Mouse (Mus musculus): ENCODE data around the gene Tmem201. TPM values are rescaled to one million over a fixed set of nuclear protein-coding genes. Genes with fewer than 3 reads are reported as not detected.

Tmem201 gene
- polyA plus RNA-seq, 1 experiment from 2014 or later: 48.5 TPM

DNA sequence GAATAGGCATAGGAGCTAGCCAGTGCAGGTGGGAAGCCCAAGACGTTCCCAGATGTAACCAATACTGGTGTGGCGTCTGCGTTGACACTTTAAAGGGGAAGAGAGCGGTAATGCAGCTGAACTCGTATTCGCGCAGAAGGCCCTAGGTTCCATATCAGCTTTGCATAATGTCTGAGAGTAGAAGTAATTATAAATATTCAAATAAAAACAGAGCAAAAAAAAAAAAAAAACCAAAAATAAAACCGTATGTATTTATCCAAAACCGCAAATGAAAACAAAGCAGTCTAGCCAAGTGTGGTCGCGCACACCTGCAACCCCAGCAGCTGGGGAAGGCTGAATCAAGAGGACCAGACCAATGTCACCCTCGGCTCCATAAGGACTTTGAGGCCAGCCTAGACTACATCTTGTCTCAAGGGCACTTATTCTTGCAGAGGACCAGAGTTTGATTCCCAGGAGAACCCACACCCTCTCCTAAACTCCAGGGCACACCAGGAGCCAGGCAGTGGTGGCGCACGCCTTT lies 4.2 kb upstream of the Tmem201 start:
- Histone ChIP-seq H3K27ac (replicated peaks) (no peak overlapping the region), H3K4me1 (peaks cover 7% of the 10 kb centered on the region), H3K4me2 (no peak overlapping the region), H3K36me3 (peaks cover 33% of the 10 kb centered on the region), H3K9ac (replicated peaks) (no peak overlapping the region), H3K4me3 (replicated peaks) (no peak overlapping the region), H3K9me3 (replicated peaks) (no peaks in the 10 kb centered on the region), H3K27me3 (replicated peaks) (no peaks in the 10 kb centered on the region)
- WGBS: 95% methylated on average over 14 of the region's 14 CpGs
- ATAC-seq (ENCODE audit: low FRiP score): no peak

DNA sequence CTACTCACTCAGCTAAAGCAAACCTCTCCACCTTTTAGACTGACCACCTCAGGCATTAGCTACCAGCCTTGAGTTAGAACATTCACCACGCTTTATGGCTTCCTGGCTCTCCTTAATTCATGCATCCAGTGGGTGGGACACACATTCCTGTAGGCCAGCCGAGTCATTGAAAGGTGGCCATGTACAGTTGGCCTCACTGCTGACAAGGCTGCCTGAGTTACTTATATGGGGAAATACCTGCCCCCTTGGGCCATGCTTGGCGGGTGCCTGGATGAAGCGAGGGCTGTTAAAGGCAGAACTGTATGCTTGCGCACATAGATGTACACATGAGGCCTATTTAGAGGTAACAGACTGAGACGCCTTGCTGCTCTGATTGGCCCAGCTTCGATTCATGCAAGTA lies 2.5 kb upstream of the Tmem201 start:
- H3K36me3 ChIP-seq: peaks cover 27% of the 10 kb centered on the region
- no peak overlapping the region for H3K27ac ChIP-seq (replicated peaks)
- H3K4me2 ChIP-seq: no peak overlapping the region
- H3K27me3 ChIP-seq (replicated peaks): no peaks in the 10 kb centered on the region
- H3K4me1 ChIP-seq: peaks cover 25% of the 10 kb centered on the region
- H3K9me3 ChIP-seq (replicated peaks): no peaks in the 10 kb centered on the region
- no peak for ATAC-seq (ENCODE audit: low FRiP score)
- 75% methylated on average over 7 of the region's 7 CpGs for WGBS
- no peak overlapping the region for H3K4me3 ChIP-seq (replicated peaks)
- H3K9ac ChIP-seq (replicated peaks): no peak overlapping the region

DNA sequence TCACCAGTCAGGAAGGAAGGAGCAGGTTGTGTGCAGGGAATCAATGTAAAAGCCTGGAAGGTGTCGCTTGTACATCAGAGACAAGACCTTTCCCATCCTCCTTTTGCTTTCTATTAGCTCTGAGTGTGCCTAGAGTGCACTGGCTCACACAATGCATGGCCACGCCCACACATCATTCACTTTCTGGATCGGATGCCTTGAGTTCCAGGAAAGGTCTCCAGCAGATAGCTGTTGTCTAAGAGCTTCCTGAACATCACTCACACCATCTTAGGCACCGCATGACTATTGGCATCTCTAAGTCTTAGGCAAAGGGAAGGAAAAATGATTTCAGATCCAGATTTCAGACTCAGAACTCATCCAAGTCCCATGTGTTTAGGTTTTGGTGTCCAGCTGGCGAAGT lies 1.6 kb upstream of the Tmem201 start:
- no peaks in the 10 kb centered on the region for H3K27me3 ChIP-seq (replicated peaks)
- ATAC-seq (ENCODE audit: low FRiP score): no peak
- H3K36me3 ChIP-seq: peaks cover 22% of the 10 kb centered on the region
- H3K4me1 ChIP-seq: peaks cover 33% of the 10 kb centered on the region
- H3K9ac ChIP-seq (replicated peaks): no peak overlapping the region
- H3K4me2 ChIP-seq: no peak overlapping the region
- H3K9me3 ChIP-seq (replicated peaks): no peaks in the 10 kb centered on the region
- WGBS: 63% methylated on average over 5 of the region's 5 CpGs
- H3K4me3 ChIP-seq (replicated peaks): no peak overlapping the region
- no peak overlapping the region for H3K27ac ChIP-seq (replicated peaks)

DNA sequence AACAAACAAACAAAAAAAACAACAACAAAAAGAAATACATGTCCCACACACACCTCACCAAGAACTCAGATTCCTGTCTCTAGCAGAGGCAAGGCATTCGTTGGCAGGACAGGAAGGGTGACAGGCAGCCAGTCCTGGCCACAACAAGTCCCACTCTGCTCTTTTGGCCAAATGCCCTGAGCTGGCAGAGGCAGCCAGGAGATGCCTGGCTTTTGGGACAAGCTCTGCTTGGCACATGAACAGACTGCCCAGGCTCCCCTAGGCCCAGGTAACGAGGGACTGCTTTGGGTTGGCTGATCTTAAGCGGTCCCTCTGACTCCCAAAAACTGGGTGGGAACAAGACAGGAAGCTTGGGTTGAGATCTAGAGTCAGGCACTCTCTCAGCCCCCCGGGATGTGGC lies 1.3 kb downstream of the Tmem201 start:
- WGBS: 42% methylated on average over 4 of the region's 4 CpGs

DNA sequence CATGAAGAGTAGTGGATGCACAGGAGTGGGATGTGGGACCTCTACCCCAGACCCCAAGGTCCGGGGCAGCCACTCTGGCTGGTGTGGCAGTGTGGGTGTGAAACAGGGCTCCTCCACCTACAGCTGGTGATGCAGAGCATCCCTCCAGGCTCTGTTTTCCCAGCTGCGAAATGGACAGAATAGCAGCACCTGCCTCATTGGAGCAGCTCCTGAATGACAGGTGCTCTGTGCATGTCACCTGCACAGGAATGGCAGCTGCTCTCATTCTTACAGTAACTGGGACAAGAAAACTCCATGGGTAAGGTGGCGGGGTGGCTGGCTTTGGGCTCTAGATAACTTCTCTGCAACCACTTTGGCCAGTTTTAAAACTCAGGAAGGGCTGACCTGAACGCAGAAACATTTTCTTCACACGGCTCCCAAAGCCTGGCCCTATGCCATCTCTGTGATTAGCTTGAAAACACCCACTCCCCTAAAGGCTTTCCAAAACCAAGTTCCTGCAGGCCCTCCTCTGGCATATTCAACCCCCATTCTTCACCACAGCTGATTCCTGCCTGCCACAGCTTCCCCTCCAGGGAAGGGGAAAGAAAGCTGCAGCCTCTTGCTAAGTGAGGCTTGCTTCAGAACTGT lies 2.1 kb downstream of the Tmem201 start:
- H3K4me3 ChIP-seq (replicated peaks): peak overlapping the region; percentile 95
- no peak overlapping the region for H3K9ac ChIP-seq (replicated peaks)
- peaks cover 7% of the 10 kb centered on the region for H3K36me3 ChIP-seq
- 73% methylated on average over 5 of the region's 5 CpGs for WGBS
- peaks cover 64% of the 10 kb centered on the region for H3K4me1 ChIP-seq
- no peak for ATAC-seq (ENCODE audit: low FRiP score)
- no peak overlapping the region for H3K27ac ChIP-seq (replicated peaks)
- no peaks in the 10 kb centered on the region for H3K9me3 ChIP-seq (replicated peaks)
- H3K27me3 ChIP-seq (replicated peaks): no peaks in the 10 kb centered on the region
- peak overlapping the region; percentile 93 for H3K4me2 ChIP-seq

More for the DNA sequence above, 1.3 kb downstream of the Tmem201 start:
- Histone ChIP-seq H3K4me1 (peaks cover 60% of the 10 kb centered on the region), H3K9me3 (replicated peaks) (no peaks in the 10 kb centered on the region), H3K27ac (replicated peaks) (0 out of 2 replicates have a peak overlapping the region, but pooled peaks have one; percentile 85), H3K36me3 (peaks cover 6% of the 10 kb centered on the region; the same call in 1 of the 2 replicates), H3K4me3 (replicated peaks) (peak overlapping the region; percentile 95), H3K9ac (replicated peaks) (peak overlapping the region; percentile 90), H3K27me3 (replicated peaks) (no peaks in the 10 kb centered on the region), H3K4me2 (peak overlapping the region; percentile 93)
- no peak for ATAC-seq (ENCODE audit: low FRiP score)

DNA sequence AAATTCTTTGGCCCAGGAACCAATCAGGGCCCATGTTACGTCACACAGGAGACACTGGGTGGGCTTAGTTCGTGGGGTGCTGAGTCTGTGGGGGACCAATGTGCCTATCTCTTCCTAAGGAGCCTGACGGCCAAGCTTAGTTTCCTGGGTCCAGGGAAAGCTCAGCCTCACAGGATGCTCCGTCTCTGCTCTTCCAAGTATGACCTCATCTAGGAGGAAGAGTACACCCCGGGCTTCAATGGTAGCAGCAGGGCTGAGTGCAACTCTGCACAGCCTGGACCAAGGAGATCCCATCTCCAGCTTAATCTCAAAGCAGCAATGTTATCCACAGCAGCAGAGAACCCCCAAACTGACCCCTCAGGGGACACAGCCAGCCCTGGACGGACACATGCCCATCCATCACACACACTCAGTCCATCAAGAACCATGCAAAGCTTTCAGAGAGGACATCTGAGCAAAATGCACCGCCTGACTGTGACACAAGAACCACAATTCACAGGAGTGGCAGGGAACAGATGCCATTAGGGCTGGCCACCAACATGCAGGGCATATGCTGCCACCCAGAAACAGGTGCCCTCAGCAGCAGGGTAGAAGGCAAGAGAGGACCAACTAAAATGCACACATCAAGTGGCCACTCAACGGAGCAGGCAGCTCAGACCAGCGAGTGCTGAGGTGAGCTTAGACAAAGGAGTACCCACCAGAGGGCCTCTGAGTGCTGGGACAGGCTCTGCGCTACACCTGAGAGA lies 2.9 kb downstream of the Tmem201 start:
- no peaks in the 10 kb centered on the region for H3K27me3 ChIP-seq (replicated peaks)
- no peak overlapping the region for H3K4me3 ChIP-seq (replicated peaks)
- 80% methylated on average over 10 of the region's 10 CpGs for WGBS
- no peak for ATAC-seq (ENCODE audit: low FRiP score)
- peaks cover 13% of the 10 kb centered on the region for H3K36me3 ChIP-seq
- H3K27ac ChIP-seq (replicated peaks): peak overlapping the region; percentile 76
- H3K4me2 ChIP-seq: peak overlapping the region; percentile 93
- H3K4me1 ChIP-seq: peaks cover 64% of the 10 kb centered on the region
- no peak overlapping the region for H3K9ac ChIP-seq (replicated peaks)
- H3K9me3 ChIP-seq (replicated peaks): no peaks in the 10 kb centered on the region

DNA sequence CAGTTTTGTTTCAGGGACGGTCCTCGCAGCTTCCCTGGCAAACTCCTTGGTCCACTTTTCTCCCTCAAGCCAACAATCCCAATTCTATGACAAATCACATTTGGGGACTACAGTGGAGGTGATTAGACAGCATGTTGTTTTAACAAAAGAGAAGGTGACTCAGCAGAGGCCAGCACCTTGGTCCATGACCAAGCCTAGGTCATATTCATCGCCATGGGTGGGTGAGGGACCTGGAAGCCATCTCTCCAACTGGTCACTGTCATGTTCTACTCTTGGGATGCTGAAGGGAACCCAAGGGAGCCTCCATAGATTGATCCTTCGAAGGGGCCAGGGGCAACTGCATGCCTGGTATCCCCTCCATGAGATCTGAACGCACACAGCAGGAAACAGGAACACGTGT lies 3.6 kb downstream of the Tmem201 start:
- peaks cover 20% of the 10 kb centered on the region for H3K36me3 ChIP-seq
- H3K27ac ChIP-seq (replicated peaks): peak overlapping the region; percentile 76
- peak overlapping the region; percentile 21 for H3K9ac ChIP-seq (replicated peaks)
- no peaks in the 10 kb centered on the region for H3K27me3 ChIP-seq (replicated peaks)
- peaks cover 64% of the 10 kb centered on the region for H3K4me1 ChIP-seq
- H3K4me2 ChIP-seq: peak overlapping the region; percentile 43
- no peak overlapping the region for H3K4me3 ChIP-seq (replicated peaks)
- ATAC-seq (ENCODE audit: low FRiP score): no peak
- WGBS: 88% methylated on average over 6 of the region's 6 CpGs
- H3K9me3 ChIP-seq (replicated peaks): no peaks in the 10 kb centered on the region

DNA sequence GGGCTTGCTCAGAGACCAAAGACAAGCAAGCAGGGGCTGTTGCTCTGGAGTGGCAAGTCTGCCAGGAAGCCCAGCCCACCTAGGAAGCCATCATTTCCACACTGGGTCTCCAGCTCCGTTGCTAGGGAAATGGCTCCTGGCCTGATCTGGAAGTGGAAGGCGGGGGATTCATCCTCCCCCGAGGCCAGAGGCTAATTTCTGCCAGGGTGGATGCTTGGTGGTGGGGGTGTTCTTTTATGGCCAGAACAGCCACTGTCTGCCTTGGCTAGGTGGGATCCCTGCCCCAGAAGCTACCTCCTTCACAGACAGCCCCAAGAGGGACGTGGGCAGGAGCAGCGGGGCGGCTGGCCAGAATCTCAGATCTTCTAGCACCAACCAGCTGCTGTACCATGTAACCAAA lies 4.1 kb downstream of the Tmem201 start:
- Histone ChIP-seq H3K27ac (replicated peaks) (peak overlapping the region; percentile 76), H3K4me3 (replicated peaks) (peak overlapping the region; percentile 2; the same call in 1 of the 2 replicates), H3K36me3 (peaks cover 25% of the 10 kb centered on the region), H3K4me2 (peak overlapping the region; percentile 43), H3K9ac (replicated peaks) (peak overlapping the region; percentile 21; the same call in 1 of the 2 replicates), H3K9me3 (replicated peaks) (no peaks in the 10 kb centered on the region), H3K27me3 (replicated peaks) (no peaks in the 10 kb centered on the region), H3K4me1 (peaks cover 64% of the 10 kb centered on the region)
- no peak for ATAC-seq (ENCODE audit: low FRiP score)
- 13% methylated on average over 6 of the region's 6 CpGs for WGBS

DNA sequence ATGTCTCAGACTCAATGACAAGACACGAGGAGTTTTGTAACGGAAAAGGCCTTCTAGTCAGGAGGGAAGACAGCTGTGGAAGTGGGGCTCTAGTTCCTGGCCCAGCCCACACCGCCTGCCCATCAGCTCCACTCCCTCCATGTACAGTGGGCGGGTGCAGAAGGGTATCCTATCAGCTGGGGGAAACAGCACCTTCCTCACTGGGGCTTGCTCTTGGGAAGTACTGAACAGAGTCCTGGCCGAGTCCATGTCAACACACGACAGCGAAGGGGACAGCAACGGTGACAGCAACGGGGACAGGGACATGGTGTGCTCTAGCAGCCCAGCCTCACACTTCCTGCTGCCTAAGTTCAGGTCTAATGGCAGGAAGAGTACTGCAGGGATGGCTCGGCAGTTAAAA lies 5.0 kb downstream of the Tmem201 start:
- Histone ChIP-seq H3K9me3 (replicated peaks) (no peaks in the 10 kb centered on the region), H3K27me3 (replicated peaks) (no peaks in the 10 kb centered on the region), H3K4me2 (peak overlapping the region; percentile 43), H3K27ac (replicated peaks) (peak overlapping the region; percentile 76), H3K36me3 (peaks cover 30% of the 10 kb centered on the region), H3K4me1 (peaks cover 59% of the 10 kb centered on the region), H3K9ac (replicated peaks) (no peak overlapping the region), H3K4me3 (replicated peaks) (no peak overlapping the region)
- 78% methylated on average over 10 of the region's 10 CpGs for WGBS
- ATAC-seq (ENCODE audit: low FRiP score): no peak

DNA sequence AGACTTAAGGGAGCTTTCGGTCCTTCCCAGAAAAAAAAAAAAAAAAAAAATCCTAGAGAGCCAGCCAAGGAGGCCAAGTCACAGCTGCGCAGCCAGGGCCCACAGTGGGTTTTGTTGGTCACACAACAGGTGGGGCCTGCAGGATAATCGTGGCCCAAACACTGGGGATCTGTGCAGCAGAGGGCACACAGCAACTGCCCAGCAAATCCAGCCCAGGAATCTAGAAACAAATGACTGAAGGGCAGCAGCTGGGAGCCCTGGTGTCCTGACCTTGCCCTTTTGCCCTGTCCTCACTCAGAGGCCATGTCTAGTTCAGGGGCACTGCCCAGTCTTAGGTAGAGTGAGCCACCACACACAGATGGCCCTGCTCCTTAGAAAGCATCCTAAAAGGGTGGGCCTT lies 5.5 kb downstream of the Tmem201 start:
- peaks cover 59% of the 10 kb centered on the region for H3K4me1 ChIP-seq
- H3K9ac ChIP-seq (replicated peaks): no peak overlapping the region
- peaks cover 35% of the 10 kb centered on the region for H3K36me3 ChIP-seq
- peak overlapping the region; percentile 76; the same call in 1 of the 2 replicates for H3K27ac ChIP-seq (replicated peaks)
- WGBS: 91% methylated on average over 3 of the region's 3 CpGs
- no peak overlapping the region for H3K4me2 ChIP-seq
- no peak for ATAC-seq (ENCODE audit: low FRiP score)
- no peaks in the 10 kb centered on the region for H3K27me3 ChIP-seq (replicated peaks)
- H3K4me3 ChIP-seq (replicated peaks): no peak overlapping the region
- H3K9me3 ChIP-seq (replicated peaks): no peaks in the 10 kb centered on the region

DNA sequence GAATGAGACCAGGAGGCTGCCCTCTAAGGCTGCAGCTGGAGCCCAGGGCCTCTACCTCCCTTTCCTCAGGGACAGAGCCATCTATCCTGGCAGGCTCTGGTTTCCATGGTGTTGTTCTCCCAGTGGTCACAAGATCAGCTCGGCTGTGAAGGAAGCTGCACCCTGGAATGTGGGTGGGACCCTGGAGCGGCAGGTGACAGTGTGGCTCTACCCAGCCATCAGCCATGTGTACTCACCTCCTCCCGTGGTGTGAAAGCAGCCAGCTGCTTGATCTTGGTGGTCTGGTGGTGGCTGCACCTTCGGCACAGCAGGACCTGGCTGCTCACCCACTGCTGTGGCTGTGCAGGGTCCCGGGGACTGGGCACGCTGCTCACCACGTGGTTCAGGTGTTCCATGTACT lies 7.0 kb downstream of the Tmem201 start:
- ATAC-seq (ENCODE audit: low FRiP score): no peak
- Histone ChIP-seq H3K36me3 (peaks cover 50% of the 10 kb centered on the region), H3K4me3 (replicated peaks) (no peak overlapping the region), H3K27me3 (replicated peaks) (no peaks in the 10 kb centered on the region), H3K27ac (replicated peaks) (no peak overlapping the region), H3K9me3 (replicated peaks) (no peaks in the 10 kb centered on the region), H3K9ac (replicated peaks) (no peak overlapping the region), H3K4me1 (peaks cover 44% of the 10 kb centered on the region), H3K4me2 (no peak overlapping the region)
- WGBS: 84% methylated on average over 7 of the region's 7 CpGs

DNA sequence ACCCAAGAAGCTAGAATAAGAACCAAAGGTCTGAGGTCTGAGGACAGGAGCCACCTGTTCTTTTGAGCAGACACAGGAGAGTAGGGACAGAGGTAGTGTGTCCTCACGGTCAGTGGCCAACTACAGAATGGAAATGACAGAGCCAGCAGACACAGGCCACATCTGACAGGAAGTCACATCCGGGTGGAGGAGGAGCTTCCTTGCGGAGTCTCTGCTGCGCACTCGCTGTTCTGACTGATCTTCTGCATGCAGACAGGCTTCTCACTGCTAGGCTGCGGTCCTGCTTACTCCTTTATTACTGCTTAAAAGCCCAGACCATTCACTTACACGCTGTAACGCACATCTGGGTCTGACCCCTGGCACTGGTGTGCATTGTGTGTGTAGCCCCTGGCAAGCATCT lies 9.0 kb downstream of the Tmem201 start:
- H3K27me3 ChIP-seq (replicated peaks): no peaks in the 10 kb centered on the region
- no peak for ATAC-seq (ENCODE audit: low FRiP score)
- no peak overlapping the region for H3K27ac ChIP-seq (replicated peaks)
- no peak overlapping the region for H3K4me3 ChIP-seq (replicated peaks)
- H3K36me3 ChIP-seq: peaks cover 60% of the 10 kb centered on the region
- H3K4me2 ChIP-seq: no peak overlapping the region
- H3K9me3 ChIP-seq (replicated peaks): no peaks in the 10 kb centered on the region
- H3K4me1 ChIP-seq: peaks cover 37% of the 10 kb centered on the region
- H3K9ac ChIP-seq (replicated peaks): no peak overlapping the region
- WGBS: 75% methylated on average over 8 of the region's 8 CpGs
